In genomic region chr13:24981031-24981430, GRCm38 (mm10) we compare ENCODE assay signal across 28 mouse cellular contexts. TPM values are rescaled to one million over a fixed set of nuclear protein-coding genes. Genes with fewer than 3 reads are reported as not detected.
DNase-seq lines count a peak whose midpoint lies in the region; ATAC-seq and TF ChIP-seq lines count a peak whose summit lies in the region.
"Had no signal": no experiment of that assay in that cellular context is flagged by ENCODE, and none has a peak within 500 bp of the region (broad histone marks: within the 10 kb centered on the region; RNA-seq: fewer than 3 reads in every experiment).

No protein-coding gene starts in this region.

- WGBS in lung, postnatal 0 days = 51% methylated on average over 6 of the region's 6 CpGs

- H3K9me3 ChIP-seq in lung, postnatal 0 days (ENCODE audit: low read length) = no peaks in the 10 kb centered on the region
- H3K9me3 ChIP-seq: G1E; heart, embryonic 13.5 days; kidney, embryonic 15.5 days; liver, embryonic 15.5 days; midbrain, embryonic 10.5 days; midbrain, embryonic 15.5 days; neural tube, embryonic 15.5 days; stomach, embryonic 15.5 days had no signal

- no peaks in the 10 kb centered on the region for H3K36me3 ChIP-seq in lung, postnatal 0 days (ENCODE audit: insufficient read depth, low read length)
- H3K36me3 ChIP-seq: heart, embryonic 13.5 days; kidney, embryonic 15.5 days; midbrain, embryonic 10.5 days; midbrain, embryonic 15.5 days; neural tube, embryonic 15.5 days; stomach, embryonic 15.5 days had no signal

- peak; percentile 61 for ATAC-seq in lung, postnatal 0 days
- peak; percentile 75 for ATAC-seq in megakaryocyte progenitor cell, adult 5-6 weeks (replicated peaks; ENCODE audit: poor library complexity)
- ATAC-seq: forebrain, embryonic 14.5 days; midbrain, embryonic 15.5 days had no signal

- TF ChIP-seq EP300 in lung, postnatal 0 days (IDR thresholded peaks at IDR 0.05) = no peak

- H3K27me3 ChIP-seq in lung, postnatal 0 days (replicated peaks; ENCODE audit: insufficient read depth, low read length) = no peaks in the 10 kb centered on the region
- H3K27me3 ChIP-seq: heart, embryonic 13.5 days; kidney, embryonic 15.5 days; liver, embryonic 15.5 days; midbrain, embryonic 15.5 days; neural tube, embryonic 15.5 days; stomach, embryonic 15.5 days had no signal

- no peak overlapping the region for H3K4me2 ChIP-seq in lung, postnatal 0 days (replicated peaks; ENCODE audit: low read depth, low read length)
- H3K4me2 ChIP-seq: heart, embryonic 13.5 days; hindbrain, embryonic 14.5 days; kidney, embryonic 15.5 days; liver, embryonic 15.5 days; midbrain, embryonic 15.5 days; neural tube, embryonic 15.5 days; stomach, embryonic 15.5 days had no signal

- H3K27ac ChIP-seq in lung, postnatal 0 days (ENCODE audit: low read length) = no peak overlapping the region
- peak overlapping the region; percentile 92 for H3K27ac ChIP-seq in brown adipose tissue, adult 24 weeks (replicated peaks; ENCODE audit: low read depth, low read length)
- H3K27ac ChIP-seq: heart, embryonic 13.5 days; hindbrain, embryonic 14.5 days; kidney, embryonic 15.5 days; layer of hippocampus, adult 2 months; liver, embryonic 15.5 days; macrophage; midbrain, embryonic 10.5 days; midbrain, embryonic 15.5 days; neural tube, embryonic 15.5 days; stomach, embryonic 15.5 days had no signal

- H3K9ac ChIP-seq in lung, postnatal 0 days (replicated peaks; ENCODE audit: low read depth) = no peak overlapping the region
- H3K9ac ChIP-seq: heart, embryonic 13.5 days; hindbrain, embryonic 14.5 days; kidney, embryonic 15.5 days; liver, embryonic 15.5 days; midbrain, embryonic 15.5 days; neural tube, embryonic 15.5 days; stomach, embryonic 15.5 days had no signal

- DNase-seq in adrenal gland, adult 2 months = peak; percentile 15
- no peak for DNase-seq in adrenal gland, postnatal 25 days
- peak; percentile 75 for DNase-seq in lung, postnatal 0 days (ENCODE audit: low spot score)
- no peak for DNase-seq in lung, postnatal 10 days
- DNase-seq in kidney, adult 9 months = no peak
- no peak for DNase-seq in embryo, embryonic 9.5 days (ENCODE audit: extremely low spot score)
- DNase-seq: cerebellum, adult 2 months; cerebellum, postnatal 14 days; gastrocnemius, postnatal 36 days; heart, postnatal 10 days; kidney, adult 11 months; kidney, postnatal 36 days; left cerebral cortex, postnatal 4 days; right cerebral cortex, postnatal 25 days had no signal

- no peak overlapping the region for H3K4me3 ChIP-seq in lung, postnatal 0 days (ENCODE audit: low read depth, low read length)
- H3K4me3 ChIP-seq in brown adipose tissue, adult 24 weeks (ENCODE audit: insufficient read depth, low read depth, low read length) = no peak overlapping the region
- H3K4me3 ChIP-seq: heart, embryonic 13.5 days; kidney, embryonic 15.5 days; layer of hippocampus, adult 2 months; liver, embryonic 15.5 days; midbrain, embryonic 10.5 days; midbrain, embryonic 15.5 days; neural tube, embryonic 15.5 days; stomach, embryonic 15.5 days had no signal

- TF ChIP-seq CTCF in lung, postnatal 0 days (IDR thresholded peaks at IDR 0.05) = no peak

- no peaks in the 10 kb centered on the region for H3K4me1 ChIP-seq in lung, postnatal 0 days (ENCODE audit: insufficient read depth, low read depth, low read length)
- H3K4me1 ChIP-seq in brown adipose tissue, adult 24 weeks (ENCODE audit: control insufficient read depth, insufficient read depth, insufficient read length, low read length) = peaks cover 13% of the 10 kb centered on the region
- H3K4me1 ChIP-seq: kidney, embryonic 15.5 days; midbrain, embryonic 10.5 days; midbrain, embryonic 15.5 days; neural tube, embryonic 15.5 days; stomach, embryonic 15.5 days had no signal

RNA-seq across cellular contexts. Expression of gene Gpld1, which starts 38.1 kb away (rescaled TPM):
- 1 to 10 TPM; 2.9 to 5.4 TPM for total RNA-seq in adrenal gland, adult 2 months (2021)
- 1.6 and 1.9 TPM in 2 replicates for polyA plus RNA-seq in adrenal gland, adult 2 months (2012; rRNA removed)
- total RNA-seq in adrenal gland, postnatal 25 days (2021) = 5.6 and 7.9 TPM in 2 replicates
- 0.56 and 0.99 TPM in 2 replicates for polyA plus RNA-seq in lung, postnatal 0 days (2015; fragmentation: Nextera tagmentation; extraction: Ambion mirVana)
- polyA plus RNA-seq in brown adipose tissue, adult 24 weeks (2012; ENCODE audit: insufficient read depth, insufficient read length, missing spikeins) = 2.2 and 6.7 TPM in 2 replicates
- total RNA-seq in megakaryocyte progenitor cell, adult 5-6 weeks (2015) = 0.07 and 0.27 TPM in 2 replicates
- total RNA-seq in megakaryocyte progenitor cell, adult 5-6 weeks (2017) = 0.29 and 0.68 TPM in 2 replicates

RNA-seq across cellular contexts. Expression of gene Mrs2, which starts 39.1 kb away (rescaled TPM):
- 10 to 100 TPM; 56.9 to 78.0 TPM for total RNA-seq in adrenal gland, adult 2 months (2021)
- 18.4 and 22.6 TPM in 2 replicates for polyA plus RNA-seq in adrenal gland, adult 2 months (2012; rRNA removed)
- total RNA-seq in adrenal gland, postnatal 25 days (2021) = 79.4 and 86.8 TPM in 2 replicates
- polyA plus RNA-seq in lung, postnatal 0 days (2015; fragmentation: Nextera tagmentation; extraction: Ambion mirVana) = 9.1 and 13.3 TPM in 2 replicates
- polyA plus RNA-seq in brown adipose tissue, adult 24 weeks (2012; ENCODE audit: insufficient read depth, insufficient read length, missing spikeins) = 35.9 and 46.7 TPM in 2 replicates
- total RNA-seq in megakaryocyte progenitor cell, adult 5-6 weeks (2015) = 20.8 and 31.7 TPM in 2 replicates
- 11.7 and 12.2 TPM in 2 replicates for total RNA-seq in megakaryocyte progenitor cell, adult 5-6 weeks (2017)

RNA-seq across cellular contexts. Expression of gene Aldh5a1, which starts 43.6 kb away (rescaled TPM):
- total RNA-seq in adrenal gland, adult 2 months (2021) = 10 to 100 TPM; 16.2 to 17.7 TPM
- polyA plus RNA-seq in adrenal gland, adult 2 months (2012; rRNA removed) = 18.5 and 21.4 TPM in 2 replicates
- 16.7 and 21.9 TPM in 2 replicates for total RNA-seq in adrenal gland, postnatal 25 days (2021)
- 2.0 and 2.3 TPM in 2 replicates for polyA plus RNA-seq in lung, postnatal 0 days (2015; fragmentation: Nextera tagmentation; extraction: Ambion mirVana)
- 16.3 and 18.4 TPM in 2 replicates for polyA plus RNA-seq in brown adipose tissue, adult 24 weeks (2012; ENCODE audit: insufficient read depth, insufficient read length, missing spikeins)
- 1.2 and 2.3 TPM in 2 replicates for total RNA-seq in megakaryocyte progenitor cell, adult 5-6 weeks (2015)
- total RNA-seq in megakaryocyte progenitor cell, adult 5-6 weeks (2017) = 1.6 and 2.4 TPM in 2 replicates
- polyA plus RNA-seq: G1E had no signal

Comparison
In these comparisons a context has a peak if more than half of its experiments do, and no peak if none do; other contexts are left out.
1. DNase-seq: peak in adrenal gland, adult 2 months (single experiment) and lung, postnatal 0 days (single experiment); none in adrenal gland, postnatal 25 days (single experiment), lung, postnatal 10 days (single experiment), kidney, adult 9 months (single experiment) and embryo, embryonic 9.5 days (single experiment).